Mouse (Mus musculus) myocyte (in vitro differentiated cells): ENCODE data around the gene Gm20388. TPM values are rescaled to one million over a fixed set of nuclear protein-coding genes. Genes with fewer than 3 reads are reported as not detected.

Experiments
- H3K27me3 ChIP-seq: one replicate; pipeline ENCODE4 v1.6.1; 2011; ENCODE audit not compliant: control insufficient read depth, insufficient read depth, insufficient read length
- H3K36me3 ChIP-seq: one replicate; pipeline ENCODE4 v1.6.1; 2011; ENCODE audit not compliant: control insufficient read depth, insufficient read depth
- H3K4me2 ChIP-seq: one replicate; pipeline ENCODE4 v1.6.1; 2011; ENCODE audit warnings: low read depth, control low read depth
- H3K4me3 ChIP-seq: one replicate; pipeline ENCODE4 v1.5.1; 2011; ENCODE audit warnings: mild to moderate bottlenecking, control low read depth, moderate library complexity
- H3K79me2 ChIP-seq: one replicate; pipeline ENCODE4 v1.6.1; 2011; ENCODE audit not compliant: control insufficient read depth, insufficient read depth
- H3ac ChIP-seq: one replicate; pipeline ENCODE4 v1.6.1; 2011; ENCODE audit not compliant: control insufficient read depth, insufficient read length
- CEBPB ChIP-seq: IDR thresholded peaks from 2 replicates; pipeline ENCODE4 v1.6.1; 2011; ENCODE audit warnings: mild to moderate bottlenecking, moderate library complexity; ENCODE audit not compliant: poor library complexity, insufficient read depth, severe bottlenecking
- E2F4 ChIP-seq: IDR thresholded peaks from one replicate; pipeline ENCODE4 v1.6.1; 2011; ENCODE audit warnings: mild to moderate bottlenecking, control low read depth, moderate library complexity; ENCODE audit not compliant: insufficient read depth
- MAX ChIP-seq: IDR thresholded peaks from one replicate; pipeline ENCODE4 v1.6.1; 2011; ENCODE audit warnings: low read depth, mild to moderate bottlenecking, control low read depth
- MYOD1 ChIP-seq, 3 experiments: IDR thresholded peaks; one replicate each; pipeline ENCODE4 v1.6.1; 2011; ENCODE audit warnings: control low read depth in 2 of 3, low read depth in 2 of 3, mild to moderate bottlenecking in 2 of 3, moderate library complexity in 1 of 3; ENCODE audit not compliant: insufficient read length in 2 of 3, control insufficient read depth in 1 of 3
- MYOG ChIP-seq, 3 experiments: IDR thresholded peaks; one replicate each; pipeline ENCODE4 v1.6.1; 2011; ENCODE audit warnings: control low read depth in 2 of 3, low read depth in 2 of 3, mild to moderate bottlenecking in 2 of 3; ENCODE audit not compliant: insufficient read length in 2 of 3, control insufficient read depth in 1 of 3, insufficient read depth in 1 of 3
- POLR2A ChIP-seq: IDR thresholded peaks from one replicate; pipeline ENCODE4 v1.6.1; 2011; ENCODE audit warnings: low read depth, mild to moderate bottlenecking, control low read depth, moderate library complexity; ENCODE audit not compliant: insufficient read length
- POLR2AphosphoS2 ChIP-seq: IDR thresholded peaks from one replicate; pipeline ENCODE4 v1.6.1; 2011; ENCODE audit warnings: low read depth, control low read depth; ENCODE audit not compliant: insufficient read length
- REST ChIP-seq: IDR thresholded peaks from one replicate; pipeline ENCODE4 v1.6.1; 2011; ENCODE audit warnings: mild to moderate bottlenecking, control low read depth, moderate library complexity; ENCODE audit not compliant: insufficient read depth, insufficient read length
- SRF ChIP-seq: IDR thresholded peaks from one replicate; pipeline ENCODE4 v1.6.1; 2011; ENCODE audit warnings: low read depth; ENCODE audit not compliant: control insufficient read depth, insufficient read length
- TCF12 ChIP-seq: IDR thresholded peaks from one replicate; pipeline ENCODE4 v1.6.1; 2011; ENCODE audit warnings: mild to moderate bottlenecking, control low read depth; ENCODE audit not compliant: poor library complexity, insufficient read depth, severe bottlenecking
- TCF3 ChIP-seq: IDR thresholded peaks from one replicate; pipeline ENCODE4 v1.6.1; 2011; ENCODE audit warnings: low read depth, control low read depth; ENCODE audit not compliant: insufficient read length
- USF1 ChIP-seq: IDR thresholded peaks from one replicate; pipeline ENCODE4 v1.6.1; 2011; ENCODE audit warnings: low read depth, mild to moderate bottlenecking, control low read depth, moderate library complexity
- polyA plus RNA-seq: library from polyadenylated mRNA; unstranded; fragments of >200 nt; fragmentation: generic; extraction: Trizol; gene quantifications from one replicate; pipeline ENCODE4 v1.2.1, GENCODE M21; 2012; ENCODE audit warnings: missing spikeins

Gene Gm20388
- polyA plus RNA-seq, 1 experiment: 15.3 TPM

GRCm38 (mm10) chr8:124386225-124386899 lies 4475.7 kb downstream of the Gm20388 start:
- Histone ChIP-seq H3K4me3 (no peak overlapping the region), H3ac (no peak overlapping the region), H3K36me3 (no peaks in the 10 kb centered on the region), H3K27me3 (peaks cover 12% of the 10 kb centered on the region), H3K79me2 (no peaks in the 10 kb centered on the region), H3K4me2 (no peak overlapping the region)
- no peak for TF ChIP-seq POLR2AphosphoS2
- TF ChIP-seq REST: no peak
- no peak for TF ChIP-seq USF1
- TF ChIP-seq CEBPB: no peak
- no peak for TF ChIP-seq POLR2A
- TF ChIP-seq MYOD1 (IDR thresholded peaks at IDR 0.05; ENCODE audit: control insufficient read depth in 1 of 3, insufficient read length in 2 of 3, low read depth in 2 of 3): no peak
- no peak for TF ChIP-seq TCF3
- TF ChIP-seq E2F4: no peak
- no peak for TF ChIP-seq MYOG (IDR thresholded peaks at IDR 0.05; ENCODE audit: control insufficient read depth in 1 of 3, insufficient read depth in 1 of 3, insufficient read length in 2 of 3, low read depth in 2 of 3)
- no peak for TF ChIP-seq MAX
- no peak for TF ChIP-seq TCF12
- TF ChIP-seq SRF: no peak

DNA sequence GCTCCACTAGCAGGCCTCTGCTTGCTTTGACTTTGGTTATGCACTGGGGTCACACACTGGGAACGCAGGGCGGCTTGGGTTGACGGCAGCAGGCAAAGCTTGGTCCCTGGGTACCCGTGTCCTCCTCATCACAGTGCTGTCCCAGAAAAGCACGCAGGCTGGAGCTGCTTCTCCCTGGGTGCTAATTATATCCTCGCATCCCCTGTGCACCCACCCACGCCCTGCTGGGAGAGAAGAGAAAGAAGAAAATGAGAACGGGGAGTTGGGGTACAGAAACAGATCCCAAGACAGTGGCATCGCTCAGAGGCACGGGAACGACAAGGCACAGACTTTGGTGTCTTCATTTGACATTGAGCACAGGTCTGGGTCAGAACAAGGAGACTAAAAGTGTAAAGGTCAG lies 4478.9 kb downstream of the Gm20388 start:
- no peak overlapping the region for H3ac ChIP-seq
- TF ChIP-seq TCF12 (no peak), MAX (no peak), MYOD1 (IDR thresholded peaks at IDR 0.05; ENCODE audit: control insufficient read depth in 1 of 3, insufficient read length in 2 of 3, low read depth in 2 of 3) (no peak)
- peaks cover 9% of the 10 kb centered on the region for H3K27me3 ChIP-seq
- H3K36me3 ChIP-seq: no peaks in the 10 kb centered on the region
- H3K79me2 ChIP-seq: no peaks in the 10 kb centered on the region
- H3K4me3 ChIP-seq: no peak overlapping the region
- H3K4me2 ChIP-seq: no peak overlapping the region

DNA sequence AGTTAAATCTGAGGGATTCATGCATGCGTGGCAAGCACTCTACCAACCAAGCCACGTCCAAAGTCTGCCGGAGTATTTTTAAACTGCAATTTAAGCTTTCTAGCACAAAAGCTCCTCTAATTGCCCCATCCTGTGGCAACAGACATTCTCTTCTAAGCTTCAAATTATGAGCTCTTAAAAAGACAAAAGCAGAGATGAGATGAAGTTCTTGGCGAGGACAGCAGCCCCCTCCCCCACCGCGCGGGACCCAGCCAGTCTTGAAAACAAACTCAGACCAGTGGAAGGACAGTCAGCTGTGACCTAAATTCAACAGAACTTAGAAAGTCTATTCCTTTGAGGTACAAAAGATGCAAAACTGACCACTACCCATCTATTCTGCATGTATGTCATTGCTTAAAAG lies 4480.6 kb downstream of the Gm20388 start:
- Histone ChIP-seq H3K27me3 (peaks cover 11% of the 10 kb centered on the region), H3K4me2 (no peak overlapping the region), H3K79me2 (no peaks in the 10 kb centered on the region), H3ac (no peak overlapping the region), H3K36me3 (no peaks in the 10 kb centered on the region), H3K4me3 (no peak overlapping the region)
- TF ChIP-seq MYOG (IDR thresholded peaks at IDR 0.05; ENCODE audit: control insufficient read depth in 1 of 3, insufficient read depth in 1 of 3, insufficient read length in 2 of 3, low read depth in 2 of 3): no peak
- TF ChIP-seq CEBPB: no peak
- no peak for TF ChIP-seq E2F4
- no peak for TF ChIP-seq TCF12
- TF ChIP-seq MYOD1 (IDR thresholded peaks at IDR 0.05; ENCODE audit: control insufficient read depth in 1 of 3, insufficient read length in 2 of 3, low read depth in 2 of 3): no peak
- no peak for TF ChIP-seq SRF
- no peak for TF ChIP-seq USF1
- no peak for TF ChIP-seq POLR2AphosphoS2
- no peak for TF ChIP-seq REST
- no peak for TF ChIP-seq TCF3
- TF ChIP-seq MAX: no peak
- no peak for TF ChIP-seq POLR2A

- Histone ChIP-seq H3K79me2 (no peaks in the 10 kb centered on the region), H3ac (no peak overlapping the region), H3K36me3 (no peaks in the 10 kb centered on the region), H3K4me2 (no peak overlapping the region), H3K4me3 (no peak overlapping the region), H3K27me3 (peaks cover 21% of the 10 kb centered on the region)
- TF ChIP-seq POLR2AphosphoS2 (no peak), TCF12 (no peak), POLR2A (no peak), MYOG (IDR thresholded peaks at IDR 0.05; ENCODE audit: control insufficient read depth in 1 of 3, insufficient read depth in 1 of 3, insufficient read length in 2 of 3, low read depth in 2 of 3) (no peak), MAX (no peak), CEBPB (no peak), MYOD1 (IDR thresholded peaks at IDR 0.05; ENCODE audit: control insufficient read depth in 1 of 3, insufficient read length in 2 of 3, low read depth in 2 of 3) (no peak), TCF3 (no peak), SRF (no peak), USF1 (no peak), E2F4 (no peak), REST (no peak)
Measured at GRCm38 (mm10) chr8:124392271-124393012, 4481.8 kb downstream of the Gm20388 start.
